Mouse (Mus musculus) midbrain, embryonic 10.5 days (tissue): ENCODE measurements around the gene Pold1. TPM values are rescaled to one million over a fixed set of nuclear protein-coding genes. Genes with fewer than 3 reads are reported as not detected.

Experiments
- DNase-seq: peaks from one replicate; pipeline ENCODE4 v3.0.0-alpha.2; 2017; ENCODE audit warnings: low spot score
- H3K27ac ChIP-seq: fragments of 300-500 bp; sonication (generic); replicated peaks from 2 replicates; pipeline ENCODE4 v1.5.1; 2016; ENCODE audit warnings: mild to moderate bottlenecking
- H3K27me3 ChIP-seq: fragments of 300-500 bp; sonication (generic); 2 replicates; pipeline ENCODE4 v1.6.1; 2016; ENCODE audit warnings: low read depth, mild to moderate bottlenecking; ENCODE audit not compliant: poor library complexity, severe bottlenecking
- H3K36me3 ChIP-seq: fragments of 300-500 bp; sonication (generic); 2 replicates; pipeline ENCODE4 v1.6.1; 2016; ENCODE audit warnings: mild to moderate bottlenecking, moderate library complexity
- H3K4me1 ChIP-seq: fragments of 300-500 bp; sonication (generic); 2 replicates; pipeline ENCODE4 v1.6.1; 2016
- H3K4me3 ChIP-seq: fragments of 300-500 bp; sonication (generic); 2 replicates; pipeline ENCODE4 v1.5.1; 2016; ENCODE audit warnings: mild to moderate bottlenecking, moderate library complexity
- H3K9me3 ChIP-seq: fragments of 300-500 bp; sonication (generic); replicated peaks from 2 replicates; pipeline ENCODE4 v1.6.1; 2016; ENCODE audit warnings: mild to moderate bottlenecking
- WGBS: fragments of 180-500 bp; shearing (Covaris S2); methylation state at CpG from one replicate; pipeline ENCODE4 v1.1.7; 2016; 5-methylcytosine and 5-hydroxymethylcytosine counted together
- polyA plus RNA-seq: library from polyadenylated mRNA; unstranded; fragments of >200 nt; fragmentation: Nextera tagmentation; extraction: Ambion mirVana; gene quantifications from 2 replicates; pipeline ENCODE4 v1.2.1, GENCODE M21; 2016

The Pold1 gene
- polyA plus RNA-seq, 1 experiment from 2014 or later: 179 TPM

- Histone ChIP-seq H3K9me3 (no peaks in the 10 kb centered on the region), H3K36me3 (no peaks in the 10 kb centered on the region), H3K4me1 (peaks cover 78% of the 10 kb centered on the region), H3K27ac (peak overlapping the region; percentile 49), H3K4me3 (peak overlapping the region; percentile 72), H3K27me3 (peaks cover 88% of the 10 kb centered on the region)
- WGBS: 0% methylated on average over 33 of the region's 33 CpGs
- peak; percentile 85 for DNase-seq
These were observed 40.5 kb upstream of the Pold1 start for GRCm38 (mm10) chr7:44589149-44589548.

GRCm38 (mm10) chr7:44588338-44588737, 39.7 kb upstream of the Pold1 start:
- peaks cover 70% of the 10 kb centered on the region for H3K4me1 ChIP-seq
- DNase-seq: no peak
- peak overlapping the region; percentile 49 for H3K27ac ChIP-seq
- no peaks in the 10 kb centered on the region for H3K9me3 ChIP-seq
- WGBS: 13% methylated on average over 12 of the region's 12 CpGs
- peaks cover 82% of the 10 kb centered on the region for H3K27me3 ChIP-seq
- peak overlapping the region; percentile 72 for H3K4me3 ChIP-seq
- no peaks in the 10 kb centered on the region for H3K36me3 ChIP-seq

- Histone ChIP-seq H3K27ac (no peak overlapping the region), H3K9me3 (no peaks in the 10 kb centered on the region), H3K4me3 (peak overlapping the region; percentile 72), H3K36me3 (no peaks in the 10 kb centered on the region), H3K27me3 (peaks cover 76% of the 10 kb centered on the region), H3K4me1 (peaks cover 64% of the 10 kb centered on the region)
- 39% methylated on average over 6 of the region's 6 CpGs for WGBS
- no peak for DNase-seq
These were observed 39.0 kb upstream of the Pold1 start for GRCm38 (mm10) chr7:44587676-44588075.

- under 1% methylated on average over 18 of the region's 18 CpGs for WGBS
- DNase-seq: peak; percentile 84
- Histone ChIP-seq H3K4me3 (peak overlapping the region; percentile 72), H3K4me1 (peaks cover 56% of the 10 kb centered on the region), H3K36me3 (no peaks in the 10 kb centered on the region), H3K27ac (peak overlapping the region; percentile 71), H3K9me3 (no peaks in the 10 kb centered on the region), H3K27me3 (peaks cover 68% of the 10 kb centered on the region)
These were observed 38.3 kb upstream of the Pold1 start for GRCm38 (mm10) chr7:44586930-44587329.

GRCm38 (mm10) chr7:44586518-44586917, 37.9 kb upstream of the Pold1 start:
- Histone ChIP-seq H3K4me1 (peaks cover 52% of the 10 kb centered on the region), H3K9me3 (no peaks in the 10 kb centered on the region), H3K36me3 (no peaks in the 10 kb centered on the region), H3K4me3 (peak overlapping the region; percentile 72), H3K27me3 (peaks cover 64% of the 10 kb centered on the region), H3K27ac (peak overlapping the region; percentile 71)
- DNase-seq: peak; percentile 60
- 11% methylated on average over 19 of the region's 19 CpGs for WGBS

GRCm38 (mm10) chr7:44585606-44586005, 37.0 kb upstream of the Pold1 start:
- H3K36me3 ChIP-seq: no peaks in the 10 kb centered on the region
- peaks cover 43% of the 10 kb centered on the region for H3K4me1 ChIP-seq
- 96% methylated on average over 6 of the region's 6 CpGs for WGBS
- H3K9me3 ChIP-seq: no peaks in the 10 kb centered on the region
- H3K27ac ChIP-seq: no peak overlapping the region
- DNase-seq: no peak
- peaks cover 55% of the 10 kb centered on the region for H3K27me3 ChIP-seq
- no peak overlapping the region for H3K4me3 ChIP-seq

GRCm38 (mm10) chr7:44584921-44585320, 36.3 kb upstream of the Pold1 start:
- no peak overlapping the region for H3K27ac ChIP-seq
- 90% methylated on average over 6 of the region's 6 CpGs for WGBS
- peaks cover 48% of the 10 kb centered on the region for H3K27me3 ChIP-seq
- no peak for DNase-seq
- no peaks in the 10 kb centered on the region for H3K9me3 ChIP-seq
- no peak overlapping the region for H3K4me3 ChIP-seq
- H3K4me1 ChIP-seq: peaks cover 38% of the 10 kb centered on the region
- H3K36me3 ChIP-seq: no peaks in the 10 kb centered on the region

- Histone ChIP-seq H3K9me3 (no peaks in the 10 kb centered on the region), H3K27ac (no peak overlapping the region), H3K36me3 (no peaks in the 10 kb centered on the region), H3K4me1 (peaks cover 32% of the 10 kb centered on the region), H3K4me3 (no peak overlapping the region), H3K27me3 (peaks cover 42% of the 10 kb centered on the region)
- no peak for DNase-seq
- WGBS: 85% methylated on average over 4 of the region's 4 CpGs
These were observed 35.7 kb upstream of the Pold1 start for GRCm38 (mm10) chr7:44584265-44584804.

GRCm38 (mm10) chr7:44583146-44583545, 34.5 kb upstream of the Pold1 start:
- H3K4me3 ChIP-seq: no peak overlapping the region
- peaks cover 20% of the 10 kb centered on the region for H3K4me1 ChIP-seq
- H3K9me3 ChIP-seq: 0 out of 2 replicates have a peak, but pooled peaks cover 3% of the 10 kb centered on the region
- H3K27me3 ChIP-seq: peaks cover 31% of the 10 kb centered on the region
- DNase-seq: no peak
- no peak overlapping the region for H3K27ac ChIP-seq
- 90% methylated on average over 1 of the region's 1 CpGs for WGBS
- no peaks in the 10 kb centered on the region for H3K36me3 ChIP-seq

- Histone ChIP-seq H3K27ac (no peak overlapping the region), H3K4me1 (peaks cover 15% of the 10 kb centered on the region), H3K27me3 (peaks cover 26% of the 10 kb centered on the region), H3K36me3 (no peaks in the 10 kb centered on the region), H3K4me3 (no peak overlapping the region), H3K9me3 (0 out of 2 replicates have a peak, but pooled peaks cover 4% of the 10 kb centered on the region)
- 85% methylated on average over 5 of the region's 5 CpGs for WGBS
- no peak for DNase-seq
These were observed 34.1 kb upstream of the Pold1 start for GRCm38 (mm10) chr7:44582709-44583108.

- Histone ChIP-seq H3K4me3 (no peak overlapping the region), H3K27ac (no peak overlapping the region), H3K9me3 (0 out of 2 replicates have a peak, but pooled peaks cover 4% of the 10 kb centered on the region), H3K36me3 (no peaks in the 10 kb centered on the region), H3K27me3 (peaks cover 16% of the 10 kb centered on the region), H3K4me1 (peaks cover 5% of the 10 kb centered on the region)
- 79% methylated on average over 6 of the region's 6 CpGs for WGBS
- DNase-seq: no peak
These were observed 33.0 kb upstream of the Pold1 start for GRCm38 (mm10) chr7:44581637-44582036.

GRCm38 (mm10) chr7:44576333-44576844, 27.7 kb upstream of the Pold1 start:
- Histone ChIP-seq H3K27me3 (no peaks in the 10 kb centered on the region; the same call in 1 of the 2 replicates), H3K27ac (no peak overlapping the region), H3K4me3 (no peak overlapping the region), H3K4me1 (peaks cover 11% of the 10 kb centered on the region), H3K9me3 (0 out of 2 replicates have a peak, but pooled peaks cover 4% of the 10 kb centered on the region), H3K36me3 (no peaks in the 10 kb centered on the region)
- no peak for DNase-seq
- WGBS: 49% methylated on average over 5 of the region's 5 CpGs

- H3K36me3 ChIP-seq: no peaks in the 10 kb centered on the region
- no peak overlapping the region for H3K4me3 ChIP-seq
- H3K27ac ChIP-seq: no peak overlapping the region
- DNase-seq: no peak
- no peaks in the 10 kb centered on the region for H3K9me3 ChIP-seq
- H3K4me1 ChIP-seq: peaks cover 15% of the 10 kb centered on the region
- 80% methylated on average over 5 of the region's 5 CpGs for WGBS
- H3K27me3 ChIP-seq: no peaks in the 10 kb centered on the region; the same call in 1 of the 2 replicates
These were observed 24.4 kb upstream of the Pold1 start for GRCm38 (mm10) chr7:44572956-44573484.
